In genomic region chr6:99173066-99173901, GRCm38 (mm10) we compare ENCODE assay signal across 15 mouse cellular contexts.
DNase-seq lines count a peak whose midpoint lies in the region; ATAC-seq and TF ChIP-seq lines count a peak whose summit lies in the region.
"Had no signal": no experiment of that assay in that cellular context is flagged by ENCODE, and none has a peak within 500 bp of the region (broad histone marks: within the 10 kb centered on the region; RNA-seq: fewer than 3 reads in every experiment).

No protein-coding gene starts in this region.

- no peaks in the 10 kb centered on the region; the same call in 1 of the 2 replicates for H3K79me2 ChIP-seq in liver, adult 2 months (ENCODE audit: control insufficient read depth, insufficient read depth, low read length)

- no peaks in the 10 kb centered on the region for H3K9me3 ChIP-seq in intestine, embryonic 16.5 days (ENCODE audit: control insufficient read depth, low read length)
- H3K9me3 ChIP-seq: embryonic facial prominence, embryonic 15.5 days; forebrain, embryonic 13.5 days; hindbrain, embryonic 13.5 days; kidney, embryonic 15.5 days had no signal

- H3K27me3 ChIP-seq in liver, adult 2 months (ENCODE audit: control insufficient read depth, insufficient read depth, low read length), result no peaks in the 10 kb centered on the region
- no peaks in the 10 kb centered on the region for H3K27me3 ChIP-seq in intestine, embryonic 16.5 days (replicated peaks; ENCODE audit: control insufficient read depth, insufficient read depth, low read length)
- H3K27me3 ChIP-seq: embryonic facial prominence, embryonic 15.5 days; forebrain, embryonic 13.5 days; hindbrain, embryonic 13.5 days; kidney, embryonic 15.5 days had no signal

- peaks cover 26% of the 10 kb centered on the region for H3K4me1 ChIP-seq in liver, adult 2 months (ENCODE audit: control insufficient read depth, insufficient read depth, low read length)
- H3K4me1 ChIP-seq in intestine, embryonic 16.5 days (ENCODE audit: control insufficient read depth, insufficient read depth, low read length), result peaks cover 35% of the 10 kb centered on the region
- H3K4me1 ChIP-seq: hindbrain, embryonic 13.5 days had no signal

- peak overlapping the region; percentile 79 for H3K9ac ChIP-seq in liver, adult 2 months (ENCODE audit: low read depth, low read length)
- H3K9ac ChIP-seq in intestine, embryonic 16.5 days (ENCODE audit: low read depth, low read length), result peak overlapping the region; percentile 41
- H3K9ac ChIP-seq: embryonic facial prominence, embryonic 15.5 days; forebrain, embryonic 13.5 days; hindbrain, embryonic 13.5 days; kidney, embryonic 15.5 days had no signal

- H3K4me2 ChIP-seq in intestine, embryonic 16.5 days (ENCODE audit: low read depth, low read length), result peak overlapping the region; percentile 39
- H3K4me2 ChIP-seq: embryonic facial prominence, embryonic 15.5 days; forebrain, embryonic 13.5 days; hindbrain, embryonic 13.5 days; kidney, embryonic 15.5 days had no signal

- peak overlapping the region; percentile 45 for H3K4me3 ChIP-seq in liver, adult 2 months (ENCODE audit: insufficient read depth, low read depth, low read length)
- H3K4me3 ChIP-seq in intestine, embryonic 16.5 days (ENCODE audit: low read length), result peak overlapping the region; percentile 15
- H3K4me3 ChIP-seq: embryonic facial prominence, embryonic 15.5 days; forebrain, embryonic 13.5 days; gastrocnemius, adult 2 months; hindbrain, embryonic 13.5 days; kidney, embryonic 15.5 days had no signal

- TF ChIP-seq POLR2A in liver, adult 2 months (IDR thresholded peaks at IDR 0.05; ENCODE audit: extremely low read depth, insufficient read depth, low read length), result no peak

- DNase-seq in CD4-positive, CD25-positive, alpha-beta regulatory T cell, adult 2 months (ENCODE audit: low read depth, low spot score), result peak; percentile 24
- DNase-seq in liver, adult 2 months (ENCODE audit: extremely low read depth, low read depth, low spot score), result peak; percentile 93
- no peak for DNase-seq in liver
- no peak for DNase-seq in cerebellum, adult 8-10 months
- DNase-seq: adrenal gland, postnatal 25 days; gastrocnemius, adult 2 months; right cerebral cortex, postnatal 25 days had no signal

- ATAC-seq in CD4-positive, CD25-positive, alpha-beta regulatory T cell, adult 4 months, result no peak
- peak; percentile 30 for ATAC-seq in intestine, embryonic 16.5 days
- ATAC-seq in megakaryocyte-erythroid progenitor cell, adult 5-6 weeks (replicated peaks; ENCODE audit: low FRiP score, low TSS enrichment, poor library complexity, severe bottlenecking), result peak; percentile 52
- ATAC-seq in granulocyte monocyte progenitor cell, adult 5-6 weeks (replicated peaks; ENCODE audit: poor library complexity, severe bottlenecking), result no peak
- ATAC-seq: forebrain, embryonic 13.5 days had no signal

- 13% methylated on average over 14 of the region's 14 CpGs for WGBS in liver, adult 2 months
- WGBS in intestine, embryonic 16.5 days, result 34% methylated on average over 14 of the region's 14 CpGs

- H3K36me3 ChIP-seq in liver, adult 2 months (ENCODE audit: control insufficient read depth, insufficient read depth, low read length), result no peaks in the 10 kb centered on the region
- H3K36me3 ChIP-seq in intestine, embryonic 16.5 days (ENCODE audit: control insufficient read depth, insufficient read depth, low read length), result no peaks in the 10 kb centered on the region
- H3K36me3 ChIP-seq: embryonic facial prominence, embryonic 15.5 days; hindbrain, embryonic 13.5 days; kidney, embryonic 15.5 days had no signal

- TF ChIP-seq CTCF in liver, adult 2 months (IDR thresholded peaks at IDR 0.05; ENCODE audit: low read depth, low read length), result no peak

- peak overlapping the region; percentile 89 for H3K27ac ChIP-seq in liver, adult 2 months (replicated peaks; ENCODE audit: insufficient read depth, low read depth, low read length)
- peak overlapping the region; percentile 83 for H3K27ac ChIP-seq in intestine, embryonic 16.5 days (ENCODE audit: low read length)
- H3K27ac ChIP-seq: embryonic facial prominence, embryonic 15.5 days; forebrain, embryonic 13.5 days; hindbrain, embryonic 13.5 days; kidney, embryonic 15.5 days had no signal

Comparison
In these comparisons a context has a peak if more than half of its experiments do, and no peak if none do; other contexts are left out.
1. DNase-seq: peak in CD4-positive, CD25-positive, alpha-beta regulatory T cell, adult 2 months (single experiment) and liver, adult 2 months (single experiment); none in liver (single experiment) and cerebellum, adult 8-10 months (single experiment).
2. ATAC-seq: peak in intestine, embryonic 16.5 days (single experiment) and megakaryocyte-erythroid progenitor cell, adult 5-6 weeks (single experiment); none in CD4-positive, CD25-positive, alpha-beta regulatory T cell, adult 4 months (single experiment) and granulocyte monocyte progenitor cell, adult 5-6 weeks (single experiment).